Mouse (Mus musculus): ENCODE data around the gene Hecw1.

GRCm38 (mm10) chr13:14177989-14178388 lies 345.0 kb downstream of the Hecw1 start:
- no peak for TF ChIP-seq CTCF (IDR thresholded peaks at IDR 0.05; ENCODE audit: borderline replicate concordance, extremely low read depth, insufficient read depth, insufficient read length)
- TF ChIP-seq POLR2A (IDR thresholded peaks at IDR 0.05; ENCODE audit: borderline replicate concordance, extremely low read depth, insufficient read depth, insufficient read length, poor library complexity, severe bottlenecking) = no peak

All from brain, embryonic 14.5 days (tissue).